Mouse (Mus musculus): ENCODE measurements around the gene Comt. TPM values are rescaled to one million over a fixed set of nuclear protein-coding genes. Genes with fewer than 3 reads are reported as not detected.

The Comt gene
- 10 to 100 TPM; 74.2 to 80.8 TPM for total RNA-seq (2021)
- long read RNA-seq, experiment 1, transcript Comt-202 (5 exons, 1,866 nt), result major isoform, 34 of 72 reads
- long read RNA-seq, experiment 1, transcript Comt-201 (6 exons, 1,397 nt), result minor isoform, 28 of 72 reads
- long read RNA-seq, experiment 1, partial matches to known transcripts, result 6 of 72 reads
- long read RNA-seq, experiment 1, other reads (novel, unspliced or antisense), result 4 of 72 reads
- long read RNA-seq, experiment 2, transcript Comt-202 (5 exons, 1,866 nt), result major isoform, 25 of 45 reads
- long read RNA-seq, experiment 2, transcript Comt-201 (6 exons, 1,397 nt), result minor isoform, 11 of 45 reads
- long read RNA-seq, experiment 2, partial matches to known transcripts, result 6 of 45 reads
- long read RNA-seq, experiment 2, other reads (novel, unspliced or antisense), result 3 of 45 reads

GRCm38 (mm10) chr16:18426802-18427280, at the start of gene Comt:
Gene Comt, minus strand, starts transcription at chr16:18426852.
- intact Hi-C loops (cut with DNase I), result loop anchor here (5.0 kb wide), 1 partner anchor 80 kb away; the partner anchor contains the start of genes Arvcf and Tango2
- no peak for DNase-seq (ENCODE audit: low spot score in 2 of 2)

GRCm38 (mm10) chr16:18474021-18474420, 47.4 kb upstream of the Comt start:
- intact Hi-C loops (cut with DNase I), result no loop called here

GRCm38 (mm10) chr16:18472976-18473375, 46.3 kb upstream of the Comt start:
- peak in 1 of 2 experiments; percentile 37 for DNase-seq (ENCODE audit: low spot score in 2 of 2)
- intact Hi-C loops (cut with DNase I), result no loop called here

More at GRCm38 (mm10) chr16:18474021-18474420, 47.4 kb upstream of the Comt start:
- DNase-seq (ENCODE audit: low spot score in 2 of 2), result no peak

- no peak for DNase-seq (ENCODE audit: low spot score in 2 of 2)
- intact Hi-C loops (cut with DNase I), result no loop called here
These were observed 45.8 kb upstream of the Comt start for GRCm38 (mm10) chr16:18472416-18472815.

GRCm38 (mm10) chr16:18471976-18472375, 45.3 kb upstream of the Comt start:
- DNase-seq (ENCODE audit: low spot score in 2 of 2), result no peak
- intact Hi-C loops (cut with DNase I), result no loop called here

GRCm38 (mm10) chr16:18471381-18471955, 44.8 kb upstream of the Comt start:
- DNase-seq (ENCODE audit: low spot score in 2 of 2), result no peak
- intact Hi-C loops (cut with DNase I), result no loop called here

- intact Hi-C loops (cut with DNase I), result no loop called here
- no peak for DNase-seq (ENCODE audit: low spot score in 2 of 2)
These were observed 44.2 kb upstream of the Comt start for GRCm38 (mm10) chr16:18470829-18471228.

- intact Hi-C loops (cut with DNase I), result no loop called here
These were observed 37.6 kb upstream of the Comt start for GRCm38 (mm10) chr16:18464271-18464670.

GRCm38 (mm10) chr16:18462598-18462997, 35.9 kb upstream of the Comt start:
- DNase-seq (ENCODE audit: low spot score in 2 of 2), result no peak
- intact Hi-C loops (cut with DNase I), result no loop called here

More at GRCm38 (mm10) chr16:18464271-18464670, 37.6 kb upstream of the Comt start:
- peak in 1 of 2 experiments; percentile 16 for DNase-seq (ENCODE audit: low spot score in 2 of 2)

- DNase-seq (ENCODE audit: low spot score in 2 of 2), result no peak
- intact Hi-C loops (cut with DNase I), result no loop called here
These were observed 35.4 kb upstream of the Comt start for GRCm38 (mm10) chr16:18462031-18462430.

GRCm38 (mm10) chr16:18460826-18461225, 34.2 kb upstream of the Comt start:
- intact Hi-C loops (cut with DNase I), result no loop called here
- DNase-seq (ENCODE audit: low spot score in 2 of 2), result no peak

GRCm38 (mm10) chr16:18459955-18460370, 33.3 kb upstream of the Comt start:
- intact Hi-C loops (cut with DNase I), result no loop called here
- DNase-seq (ENCODE audit: low spot score in 2 of 2), result peak in 1 of 2 experiments; percentile 34

GRCm38 (mm10) chr16:18459335-18459954, 32.8 kb upstream of the Comt start:
- intact Hi-C loops (cut with DNase I), result no loop called here
- DNase-seq (ENCODE audit: low spot score in 2 of 2), result no peak

GRCm38 (mm10) chr16:18458661-18459060, 32.0 kb upstream of the Comt start:
- intact Hi-C loops (cut with DNase I), result no loop called here
- DNase-seq (ENCODE audit: low spot score in 2 of 2), result no peak

GRCm38 (mm10) chr16:18455407-18455806, 28.8 kb upstream of the Comt start:
- intact Hi-C loops (cut with DNase I), result no loop called here
- DNase-seq (ENCODE audit: low spot score in 2 of 2), result no peak

GRCm38 (mm10) chr16:18453846-18454245, 27.2 kb upstream of the Comt start:
- no peak for DNase-seq (ENCODE audit: low spot score in 2 of 2)
- intact Hi-C loops (cut with DNase I), result no loop called here

GRCm38 (mm10) chr16:18452361-18452862, 25.8 kb upstream of the Comt start:
- peak in 1 of 2 experiments; percentile 52 for DNase-seq (ENCODE audit: low spot score in 2 of 2)

GRCm38 (mm10) chr16:18451486-18452181, 25.0 kb upstream of the Comt start:
- peak; percentile 59 to 67 for DNase-seq (ENCODE audit: low spot score in 2 of 2)
- intact Hi-C loops (cut with DNase I), result no loop called here

More at GRCm38 (mm10) chr16:18452361-18452862, 25.8 kb upstream of the Comt start:
- intact Hi-C loops (cut with DNase I), result no loop called here

GRCm38 (mm10) chr16:18449005-18449404, 22.4 kb upstream of the Comt start:
- intact Hi-C loops (cut with DNase I), result loop anchor here (5.0 kb wide), 1 partner anchor 63 kb away; no protein-coding TSS in a partner anchor
- no peak for DNase-seq (ENCODE audit: low spot score in 2 of 2)
